Mouse (Mus musculus): Measurements from ENCODE around the gene Slfn1. TPM values are rescaled to one million over a fixed set of nuclear protein-coding genes. Genes with fewer than 3 reads are reported as not detected.
A peak's percentile ranks its signal among the peaks of the same experiment; 100 is the strongest.
"Not testable (repeated sequence)": the region's sequence is repeated elsewhere in the genome, so short reads cannot be mapped to it uniquely, and the experiment has no call there.

Slfn1 gene
- polyA plus RNA-seq, 1 experiment from 2014 or later = 4.5 TPM

GRCm38 (mm10) chr11:83123198-83123597 lies 6.5 kb downstream of the Slfn1 start:
- Histone ChIP-seq H3K27ac (no peak overlapping the region), H3K36me3 (ENCODE audit: inconsistent target) (no peaks in the 10 kb centered on the region; the same call in 1 of the 2 replicates), H3K4me3 (ENCODE audit: inconsistent target) (no peak overlapping the region), H3K79me2 (ENCODE audit: inconsistent target) (peaks cover 22% of the 10 kb centered on the region; the same call in 1 of the 2 replicates)
- 98% methylated on average over 4 of the region's 4 CpGs for WGBS (ENCODE audit: missing documents)

GRCm38 (mm10) chr11:83124906-83125305 lies 8.3 kb downstream of the Slfn1 start:
- WGBS (ENCODE audit: missing documents) = 28% methylated on average over 2 of the region's 2 CpGs
- H3K4me3 ChIP-seq (ENCODE audit: inconsistent target) = no peak overlapping the region
- no peaks in the 10 kb centered on the region; the same call in 1 of the 2 replicates for H3K36me3 ChIP-seq (ENCODE audit: inconsistent target)

GRCm38 (mm10) chr11:83125633-83126032 lies 9.0 kb downstream of the Slfn1 start:
- H3K27ac ChIP-seq; H3K79me2 ChIP-seq (ENCODE audit: inconsistent target); H3K36me3 ChIP-seq (ENCODE audit: inconsistent target); H3K4me3 ChIP-seq (ENCODE audit: inconsistent target): not testable (repeated sequence)
- no CpG with 5 or more reads among the region's 1 CpGs for WGBS (ENCODE audit: missing documents)

More at GRCm38 (mm10) chr11:83124906-83125305, 8.3 kb downstream of the Slfn1 start:
- peaks cover 5% of the 10 kb centered on the region; the same call in 1 of the 2 replicates for H3K79me2 ChIP-seq (ENCODE audit: inconsistent target)
- peak overlapping the region; percentile 4; the same call in 1 of the 2 replicates for H3K27ac ChIP-seq

- not testable (repeated sequence) for H3K4me3 ChIP-seq (ENCODE audit: inconsistent target)
- WGBS (ENCODE audit: missing documents) = no CpG with 5 or more reads among the region's 2 CpGs
Observed at GRCm38 (mm10) chr11:83137253-83137652, 20.6 kb downstream of the Slfn1 start.

GRCm38 (mm10) chr11:83148939-83149338 lies 32.3 kb downstream of the Slfn1 start:
- H3K4me3 ChIP-seq (ENCODE audit: inconsistent target); H3K36me3 ChIP-seq (ENCODE audit: inconsistent target); H3K27ac ChIP-seq; H3K79me2 ChIP-seq (ENCODE audit: inconsistent target): not testable (repeated sequence)
- no CpG with 5 or more reads among the region's 1 CpGs for WGBS (ENCODE audit: missing documents)

More at GRCm38 (mm10) chr11:83137253-83137652, 20.6 kb downstream of the Slfn1 start:
- H3K27ac ChIP-seq; H3K79me2 ChIP-seq (ENCODE audit: inconsistent target); H3K36me3 ChIP-seq (ENCODE audit: inconsistent target): not testable (repeated sequence)

Other genes starting within 250 kb of the Slfn1 start
- gene Rffl, start 245.6 kb upstream of the Slfn1 start, polyA plus RNA-seq (2018) = 3.1 to 7.7 TPM (median 5.0 TPM) in 3 replicates
- gene Rad51d, start 226.2 kb upstream of the Slfn1 start, polyA plus RNA-seq (2018) = 6.3 to 8.1 TPM (median 7.7 TPM) in 3 replicates
- gene Fndc8, start 224.7 kb upstream of the Slfn1 start, polyA plus RNA-seq (2018) = not detected in 3 replicates
- gene Nle1, start 208.4 kb upstream of the Slfn1 start, polyA plus RNA-seq (2018) = 3.3 to 10.8 TPM (median 3.7 TPM) in 3 replicates
- gene Unc45b, start 206.3 kb upstream of the Slfn1 start, polyA plus RNA-seq (2018) = 0.06 TPM in 1 of 3 replicates, not detected in the others
- gene Slfn5, start 165.5 kb upstream of the Slfn1 start, polyA plus RNA-seq (2018) = 138 to 296 TPM (median 191 TPM) in 3 replicates
- gene Slfn9, start 125.0 kb upstream of the Slfn1 start, polyA plus RNA-seq (2018) = 24.7 to 28.8 TPM (median 27.0 TPM) in 3 replicates
- gene Slfn8, start 96.0 kb upstream of the Slfn1 start, polyA plus RNA-seq (2018) = 43.7 to 104 TPM (median 83.5 TPM) in 3 replicates
- 335 to 670 TPM (median 455 TPM) in 3 replicates for gene Slfn2, start 51.7 kb upstream of the Slfn1 start, polyA plus RNA-seq (2018)
- gene Slfn4, start 58.3 kb downstream of the Slfn1 start, polyA plus RNA-seq (2018) = 0.49 to 3.3 TPM (median 3.0 TPM) in 3 replicates
- 8.3 to 25.1 TPM (median 22.1 TPM) in 3 replicates for gene Slfn3, start 74.5 kb downstream of the Slfn1 start, polyA plus RNA-seq (2018)
- gene Slfn14, start 169.9 kb downstream of the Slfn1 start, polyA plus RNA-seq (2018) = not detected in 3 replicates
- gene Ap2b1, start 182.2 kb downstream of the Slfn1 start, polyA plus RNA-seq (2018) = 70.2 to 81.3 TPM (median 77.0 TPM) in 3 replicates
- gene Pex12, start 185.7 kb downstream of the Slfn1 start, polyA plus RNA-seq (2018) = 6.9 to 7.9 TPM (median 7.7 TPM) in 3 replicates

Data from macrophage (primary cell).